Comparison of ENCODE assay signal across 17 mouse cellular contexts in the genomic region with DNA sequence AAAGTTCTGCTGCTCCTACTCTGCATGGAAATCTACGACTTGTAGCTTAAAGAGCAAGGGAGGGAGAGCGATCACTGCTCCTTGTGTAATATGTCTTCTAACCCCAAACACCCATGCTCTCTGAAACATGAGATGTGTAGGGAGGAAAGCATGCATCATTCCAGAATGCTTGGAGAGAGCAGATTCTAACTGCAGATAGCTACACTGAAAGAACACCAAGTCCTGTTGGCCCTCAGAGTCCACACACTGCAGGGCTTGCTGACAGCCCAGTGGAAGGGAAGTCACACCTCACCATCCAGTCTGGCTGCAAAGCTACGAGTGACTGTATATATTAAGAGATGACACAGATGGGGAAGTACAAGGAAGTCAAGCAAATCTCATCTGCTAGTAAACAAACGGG. TPM values are rescaled to one million over a fixed set of nuclear protein-coding genes. Genes with fewer than 3 reads are reported as not detected.
"Had no signal": no experiment of that assay in that cellular context is flagged by ENCODE, and none has a peak within 500 bp of the region (broad histone marks: within the 10 kb centered on the region; RNA-seq: fewer than 3 reads in every experiment).

No protein-coding gene starts in this region.

- H3K4me1 ChIP-seq: intestine, embryonic 15.5 days; limb, embryonic 12.5 days; liver, embryonic 13.5 days; midbrain, embryonic 12.5 days had no signal

- DNase-seq: kidney, adult 2 months; kidney, postnatal 4 days; liver; liver, embryonic 13.5 days; liver, postnatal 0 days; retina, postnatal 1 day; right cerebral cortex, postnatal 4 days; spleen, adult 18-20 months; thymus, postnatal 4 days had no signal

- H3K4me2 ChIP-seq: intestine, embryonic 15.5 days; limb, embryonic 12.5 days; liver, embryonic 13.5 days; midbrain, embryonic 12.5 days; neural tube, embryonic 13.5 days had no signal

- H3K27me3 ChIP-seq: intestine, embryonic 15.5 days; limb, embryonic 12.5 days; liver, embryonic 13.5 days; midbrain, embryonic 12.5 days; neural tube, embryonic 13.5 days had no signal

- H3K9ac ChIP-seq: intestine, embryonic 15.5 days; limb, embryonic 12.5 days; liver, embryonic 13.5 days; liver, postnatal 0 days; midbrain, embryonic 12.5 days; neural tube, embryonic 13.5 days had no signal

- H3K27ac ChIP-seq: intestine, embryonic 15.5 days; layer of hippocampus, adult 2 months; limb, embryonic 12.5 days; liver, embryonic 13.5 days; macrophage; midbrain, embryonic 12.5 days; neural tube, embryonic 13.5 days had no signal

- H3K9me3 ChIP-seq: intestine, embryonic 15.5 days; limb, embryonic 12.5 days; liver, embryonic 13.5 days; midbrain, embryonic 12.5 days; neural tube, embryonic 13.5 days had no signal

- ATAC-seq: intestine, embryonic 15.5 days; liver, postnatal 0 days; midbrain, embryonic 16.5 days had no signal

- H3K4me3 ChIP-seq: intestine, embryonic 15.5 days; layer of hippocampus, adult 2 months; limb, embryonic 12.5 days; liver, embryonic 13.5 days; midbrain, embryonic 12.5 days; neural tube, embryonic 13.5 days had no signal

- H3K36me3 ChIP-seq: intestine, embryonic 15.5 days; limb, embryonic 12.5 days; liver, embryonic 13.5 days; midbrain, embryonic 12.5 days; neural tube, embryonic 13.5 days had no signal

RNA-seq across cellular contexts. Expression of a gene that starts 9.3 kb away (rescaled TPM):
- total RNA-seq: megakaryocyte-erythroid progenitor cell, adult 5-6 weeks had no signal
- polyA plus RNA-seq: liver, embryonic 13.5 days; macrophage had no signal
